Mouse (Mus musculus) kidney, embryonic 15.5 days (tissue): ENCODE measurements at regions not wholly inside any gene's neighbourhood (a gene's known extent, or its start where the extent isn't known, plus 50 kb on each side); places are given as distances from the start of the nearest gene placed in this dataset.

Source experiments
- ATAC-seq: fragments of 200-750 bp; cut with Nextera tagmentation; replicated peaks from 2 replicates; pipeline ENCODE4 v1.8.0; 2017; ENCODE audit warnings: moderate TSS enrichment; ENCODE audit not compliant: low FRiP score
- H3K27ac ChIP-seq: fragments of 300-500 bp; sonication (generic); 2 replicates; pipeline ENCODE4 v1.5.1; 2015; ENCODE audit warnings: mild to moderate bottlenecking, inconsistent platforms
- H3K27me3 ChIP-seq: fragments of 300-500 bp; sonication (generic); 2 replicates; pipeline ENCODE4 v1.6.1; 2015; ENCODE audit warnings: inconsistent platforms
- H3K36me3 ChIP-seq: fragments of 300-500 bp; sonication (generic); 2 replicates; pipeline ENCODE4 v1.6.1; 2015; ENCODE audit warnings: inconsistent platforms
- H3K4me1 ChIP-seq: fragments of 300-500 bp; sonication (generic); 2 replicates; pipeline ENCODE4 v1.6.1; 2015; ENCODE audit warnings: inconsistent platforms
- H3K4me2 ChIP-seq: fragments of 300-500 bp; sonication (generic); 2 replicates; pipeline ENCODE4 v1.6.1; 2015; ENCODE audit warnings: moderate library complexity, mild to moderate bottlenecking, inconsistent platforms
- H3K4me3 ChIP-seq: fragments of 300-500 bp; sonication (generic); replicated peaks from 2 replicates; pipeline ENCODE4 v1.5.1; 2015; ENCODE audit warnings: mild to moderate bottlenecking, inconsistent platforms
- H3K9ac ChIP-seq: fragments of 300-500 bp; sonication (generic); 2 replicates; pipeline ENCODE4 v1.6.1; 2015; ENCODE audit warnings: mild to moderate bottlenecking, inconsistent platforms
- H3K9me3 ChIP-seq: fragments of 300-500 bp; sonication (generic); replicated peaks from 2 replicates; pipeline ENCODE4 v1.6.1; 2016; ENCODE audit warnings: inconsistent platforms
- WGBS: fragments of 180-500 bp; shearing (Covaris S2); methylation state at CpG from one replicate; pipeline ENCODE4 v1.1.7; 2015; ENCODE audit warnings: mixed read lengths; 5-methylcytosine and 5-hydroxymethylcytosine counted together

- no peak for ATAC-seq
- 93% methylated on average over 9 of the region's 9 CpGs for WGBS
- H3K27me3 ChIP-seq = no peaks in the 10 kb centered on the region
- H3K4me3 ChIP-seq = no peak overlapping the region
- no peak overlapping the region for H3K4me2 ChIP-seq
- no peak overlapping the region for H3K9ac ChIP-seq
- no peaks in the 10 kb centered on the region for H3K36me3 ChIP-seq
- H3K4me1 ChIP-seq = no peaks in the 10 kb centered on the region
- no peak overlapping the region for H3K27ac ChIP-seq
- no peaks in the 10 kb centered on the region for H3K9me3 ChIP-seq
Measured at GRCm38 (mm10) chr15:62219934-62220540, 1297.2 kb upstream of the A1bg start.

GRCm38 (mm10) chr15:62218346-62219080, 1295.7 kb upstream of the A1bg start:
- Histone ChIP-seq H3K36me3 (no peaks in the 10 kb centered on the region), H3K4me1 (no peaks in the 10 kb centered on the region), H3K4me2 (no peak overlapping the region), H3K9me3 (no peaks in the 10 kb centered on the region), H3K9ac (no peak overlapping the region), H3K27ac (no peak overlapping the region), H3K4me3 (no peak overlapping the region), H3K27me3 (no peaks in the 10 kb centered on the region)
- 88% methylated on average over 21 of the region's 21 CpGs for WGBS
- no peak for ATAC-seq

DNA sequence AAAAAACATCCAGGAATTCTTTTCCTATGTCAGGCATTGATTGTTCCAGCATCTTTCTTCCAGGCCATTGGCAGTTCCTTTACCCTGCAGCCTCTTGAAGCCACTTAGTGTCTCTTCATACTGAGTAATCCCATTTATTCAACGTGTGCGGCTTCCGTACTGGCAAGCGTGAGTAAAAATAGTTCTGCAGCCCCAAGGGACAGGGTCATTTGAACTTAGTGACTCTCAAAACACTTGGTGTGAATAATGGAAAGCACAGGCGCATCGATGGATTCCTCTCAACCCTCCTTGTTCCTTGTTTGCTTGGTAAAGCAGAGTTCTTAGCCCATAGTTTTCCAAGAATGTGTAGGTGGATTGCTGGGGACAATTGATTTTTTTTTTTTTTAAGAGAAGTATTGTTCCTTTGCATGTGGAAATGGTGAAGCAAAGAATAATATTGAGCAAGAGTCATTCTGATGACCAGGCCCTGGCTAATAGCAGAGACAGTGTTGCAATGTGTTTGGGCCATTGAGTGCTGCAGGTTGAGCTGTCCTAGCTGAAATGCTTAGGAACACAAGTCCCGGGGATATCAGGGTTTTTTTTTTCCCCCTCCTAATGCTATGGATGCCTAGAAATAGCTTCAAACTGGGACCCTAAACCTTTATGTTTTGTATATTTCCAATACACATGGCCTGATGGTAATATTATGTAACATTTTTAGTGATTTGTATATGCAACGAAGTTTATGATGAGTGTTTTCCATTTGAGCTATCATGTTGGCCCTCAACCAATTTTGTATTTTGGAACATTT, 1294.1 kb upstream of the A1bg start:
- H3K27me3 ChIP-seq = no peaks in the 10 kb centered on the region
- H3K9ac ChIP-seq = no peak overlapping the region
- no peak overlapping the region for H3K27ac ChIP-seq
- no peaks in the 10 kb centered on the region for H3K36me3 ChIP-seq
- no peak overlapping the region for H3K4me3 ChIP-seq
- H3K4me2 ChIP-seq = no peak overlapping the region
- no peak for ATAC-seq
- no peaks in the 10 kb centered on the region for H3K9me3 ChIP-seq
- 61% methylated on average over 8 of the region's 8 CpGs for WGBS
- no peaks in the 10 kb centered on the region for H3K4me1 ChIP-seq

DNA sequence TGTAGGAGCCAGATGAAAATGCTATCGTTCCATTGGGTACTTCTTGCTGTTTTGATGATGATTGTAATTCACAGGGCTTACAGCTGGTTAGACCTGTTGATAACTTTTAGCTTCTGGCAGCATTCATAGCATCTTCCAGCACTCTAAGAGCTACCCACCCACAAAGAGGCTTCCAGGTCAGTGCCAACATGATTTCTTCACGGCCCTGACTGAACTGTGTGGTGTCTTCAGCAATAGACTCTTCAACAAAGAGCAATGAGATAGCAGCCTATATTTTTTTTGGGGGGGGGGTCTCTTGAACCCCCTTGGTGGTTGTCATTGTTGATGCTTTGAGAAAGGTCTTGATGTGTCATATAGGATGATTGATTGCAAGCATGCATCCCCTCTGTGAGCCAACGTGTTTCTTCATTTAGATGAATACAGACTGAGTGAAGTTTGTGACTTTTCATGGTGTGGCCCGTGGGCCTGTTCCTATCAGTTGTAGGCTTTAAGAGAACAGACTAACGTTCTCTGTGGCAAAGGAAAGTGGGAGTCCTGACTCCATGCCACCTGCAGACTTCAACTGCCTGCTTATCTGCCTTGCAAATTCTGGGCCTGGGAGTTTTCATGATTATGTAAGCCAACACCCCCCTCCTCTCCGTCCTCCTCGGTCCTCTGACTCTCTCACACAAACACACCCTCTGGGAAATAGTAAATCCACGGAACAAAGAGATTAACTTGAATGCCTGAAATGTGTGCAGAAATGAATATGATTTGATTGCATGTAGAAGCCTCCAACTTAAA, 1293.0 kb upstream of the A1bg start:
- WGBS = 65% methylated on average over 8 of the region's 8 CpGs
- Histone ChIP-seq H3K36me3 (no peaks in the 10 kb centered on the region), H3K4me3 (no peak overlapping the region), H3K27me3 (no peaks in the 10 kb centered on the region), H3K4me2 (no peak overlapping the region), H3K27ac (no peak overlapping the region), H3K9ac (no peak overlapping the region), H3K9me3 (no peaks in the 10 kb centered on the region), H3K4me1 (no peaks in the 10 kb centered on the region)
- ATAC-seq = no peak

GRCm38 (mm10) chr15:62214300-62214699, 1291.5 kb upstream of the A1bg start:
- Histone ChIP-seq H3K4me1 (0 out of 2 replicates have a peak, but pooled peaks cover 4% of the 10 kb centered on the region), H3K4me3 (no peak overlapping the region), H3K27me3 (no peaks in the 10 kb centered on the region), H3K9ac (no peak overlapping the region), H3K27ac (no peak overlapping the region), H3K9me3 (no peaks in the 10 kb centered on the region), H3K4me2 (no peak overlapping the region), H3K36me3 (no peaks in the 10 kb centered on the region)
- 93% methylated on average over 4 of the region's 4 CpGs for WGBS
- no peak for ATAC-seq

DNA sequence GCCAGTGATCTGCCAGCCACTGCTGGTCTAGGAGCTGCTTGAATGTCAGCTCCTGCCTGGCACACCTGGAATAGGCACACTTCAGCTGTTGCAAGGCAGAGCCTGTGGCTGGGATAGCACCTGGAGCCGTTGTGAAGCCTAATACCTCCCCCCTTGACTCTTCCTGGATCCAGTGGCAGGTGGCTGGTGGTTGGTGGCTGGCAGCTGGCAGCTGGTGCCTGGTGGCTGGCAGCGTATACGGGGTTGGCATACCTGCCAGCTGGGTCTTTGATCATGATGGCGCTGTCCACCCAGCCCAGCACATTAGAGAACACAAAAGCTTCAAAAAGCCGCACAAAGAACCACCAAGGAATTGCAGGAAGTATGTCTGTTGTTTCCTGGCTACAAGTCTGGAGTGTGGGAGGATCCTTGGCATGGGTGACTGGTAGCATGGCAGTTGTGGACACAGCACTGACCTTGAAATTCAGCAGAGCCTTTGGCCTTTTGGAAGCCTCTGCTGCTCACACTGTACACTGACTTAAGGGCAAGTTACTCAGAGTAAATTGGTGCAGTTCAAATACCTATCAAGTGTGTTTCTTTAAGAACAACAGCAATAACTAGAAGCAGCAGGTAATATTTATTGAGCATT, 1289.6 kb upstream of the A1bg start:
- Histone ChIP-seq H3K9ac (no peak overlapping the region), H3K4me2 (no peak overlapping the region), H3K36me3 (no peaks in the 10 kb centered on the region), H3K9me3 (no peaks in the 10 kb centered on the region), H3K27me3 (no peaks in the 10 kb centered on the region), H3K27ac (no peak overlapping the region), H3K4me1 (0 out of 2 replicates have a peak, but pooled peaks cover 4% of the 10 kb centered on the region), H3K4me3 (no peak overlapping the region)
- ATAC-seq = no peak
- WGBS = 83% methylated on average over 5 of the region's 5 CpGs

GRCm38 (mm10) chr15:62209881-62210481, 1287.2 kb upstream of the A1bg start:
- Histone ChIP-seq H3K9ac (no peak overlapping the region), H3K36me3 (no peaks in the 10 kb centered on the region), H3K9me3 (no peaks in the 10 kb centered on the region), H3K27ac (no peak overlapping the region), H3K4me1 (0 out of 2 replicates have a peak, but pooled peaks cover 4% of the 10 kb centered on the region), H3K27me3 (no peaks in the 10 kb centered on the region), H3K4me2 (no peak overlapping the region), H3K4me3 (no peak overlapping the region)
- ATAC-seq = no peak
- WGBS = 63% methylated on average over 5 of the region's 5 CpGs

- WGBS = 91% methylated on average over 3 of the region's 3 CpGs
- no peak overlapping the region for H3K4me3 ChIP-seq
- no peak overlapping the region for H3K27ac ChIP-seq
- H3K9me3 ChIP-seq = no peaks in the 10 kb centered on the region
- no peaks in the 10 kb centered on the region for H3K36me3 ChIP-seq
- H3K4me2 ChIP-seq = no peak overlapping the region
- no peak overlapping the region for H3K9ac ChIP-seq
- H3K27me3 ChIP-seq = no peaks in the 10 kb centered on the region
- H3K4me1 ChIP-seq = 0 out of 2 replicates have a peak, but pooled peaks cover 7% of the 10 kb centered on the region
- no peak for ATAC-seq
Measured at GRCm38 (mm10) chr15:62209296-62209695, 1286.5 kb upstream of the A1bg start.

- Histone ChIP-seq H3K36me3 (peaks cover 3% of the 10 kb centered on the region; the same call in 1 of the 2 replicates), H3K4me2 (no peak overlapping the region), H3K9me3 (no peaks in the 10 kb centered on the region; the same call in 1 of the 2 replicates), H3K4me1 (peaks cover 24% of the 10 kb centered on the region), H3K4me3 (no peak overlapping the region), H3K9ac (no peak overlapping the region), H3K27me3 (no peaks in the 10 kb centered on the region), H3K27ac (no peak overlapping the region)
- ATAC-seq = no peak
- WGBS = 79% methylated on average over 4 of the region's 4 CpGs
Measured at GRCm38 (mm10) chr15:62206502-62206902, 1283.7 kb upstream of the A1bg start.

DNA sequence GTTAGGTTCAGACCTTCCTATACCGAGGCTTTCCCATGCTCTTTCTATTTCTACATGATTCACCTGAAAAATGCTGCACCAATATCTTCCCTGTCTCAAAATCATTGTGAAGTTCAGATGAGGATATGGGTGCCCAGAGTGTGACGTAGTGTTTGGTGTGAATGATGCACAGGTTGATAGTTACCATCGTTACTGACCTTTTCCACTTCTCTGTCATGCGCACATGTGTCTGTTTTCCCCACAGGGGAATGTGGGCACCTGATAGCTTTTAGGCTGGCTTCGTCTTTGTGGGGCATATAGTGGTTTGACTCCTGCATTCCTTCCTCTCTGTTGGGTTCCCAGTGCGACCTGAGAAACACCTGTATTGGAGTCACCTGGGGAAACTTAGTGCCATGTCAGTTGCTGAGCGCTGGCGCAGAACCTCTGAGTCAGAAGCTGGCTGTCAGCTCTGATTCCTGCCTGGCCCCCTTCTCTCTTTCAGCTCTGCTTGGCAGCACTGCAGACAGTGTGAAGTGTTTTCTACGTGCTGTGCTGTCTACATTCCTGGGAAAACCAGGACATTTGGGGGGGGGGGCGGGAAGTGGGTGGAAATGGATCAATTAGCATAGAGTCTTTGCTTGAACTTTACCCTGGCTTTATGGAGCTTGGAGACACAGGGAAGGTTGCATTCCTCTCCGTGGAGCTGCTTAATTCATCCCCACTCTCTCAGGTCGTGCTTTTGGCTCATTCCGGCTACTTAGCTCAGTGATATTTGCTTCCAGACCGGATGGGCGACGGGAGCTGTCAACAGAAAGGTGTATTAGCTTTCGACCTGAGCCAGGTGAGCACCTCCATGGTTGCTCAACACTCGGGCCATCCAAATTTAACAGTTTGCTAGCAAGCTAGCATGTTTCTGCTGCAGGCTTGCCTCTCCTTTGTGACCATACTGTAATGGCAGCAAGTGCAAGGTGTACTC, 1281.4 kb upstream of the A1bg start:
- Histone ChIP-seq H3K4me2 (peak overlapping the region; percentile 12), H3K9ac (no peak overlapping the region), H3K4me1 (peaks cover 20% of the 10 kb centered on the region), H3K9me3 (no peaks in the 10 kb centered on the region; the same call in 1 of the 2 replicates), H3K36me3 (peaks cover 3% of the 10 kb centered on the region; the same call in 1 of the 2 replicates), H3K27me3 (no peaks in the 10 kb centered on the region), H3K27ac (peak overlapping the region; percentile 78), H3K4me3 (no peak overlapping the region)
- peak; percentile 93 for ATAC-seq
- WGBS = 51% methylated on average over 18 of the region's 18 CpGs
